Mouse (Mus musculus): ENCODE measurements at regions not wholly inside any gene's neighbourhood (a gene's known extent, or its start where the extent isn't known, plus 50 kb on each side); places are given as distances from the start of the nearest gene placed in this dataset.

- H3K27me3 ChIP-seq (replicated peaks; ENCODE audit: control insufficient read depth, insufficient read depth, low read length), result no peaks in the 10 kb centered on the region
- 86% methylated on average over 2 of the region's 2 CpGs for WGBS
- H3K4me2 ChIP-seq (ENCODE audit: low read length), result no peak overlapping the region
- no peaks in the 10 kb centered on the region for H3K9me3 ChIP-seq (replicated peaks; ENCODE audit: control insufficient read depth, low read length)
- no peaks in the 10 kb centered on the region for H3K36me3 ChIP-seq (ENCODE audit: control insufficient read depth, insufficient read depth, low read length)
- no peaks in the 10 kb centered on the region for H3K4me1 ChIP-seq (ENCODE audit: control insufficient read depth, insufficient read depth, low read length)
- no peak overlapping the region for H3K27ac ChIP-seq (ENCODE audit: low read depth, low read length)
- DNase-seq (ENCODE audit: low spot score) (no peak), ATAC-seq (no peak)
- H3K4me3 ChIP-seq (ENCODE audit: low read depth, low read length), result no peak overlapping the region
- H3K9ac ChIP-seq (ENCODE audit: low read length), result no peak overlapping the region
These were observed 261.8 kb downstream of the Tex13c3 start for GRCm38 (mm10) chrX:19219301-19219700.

DNA sequence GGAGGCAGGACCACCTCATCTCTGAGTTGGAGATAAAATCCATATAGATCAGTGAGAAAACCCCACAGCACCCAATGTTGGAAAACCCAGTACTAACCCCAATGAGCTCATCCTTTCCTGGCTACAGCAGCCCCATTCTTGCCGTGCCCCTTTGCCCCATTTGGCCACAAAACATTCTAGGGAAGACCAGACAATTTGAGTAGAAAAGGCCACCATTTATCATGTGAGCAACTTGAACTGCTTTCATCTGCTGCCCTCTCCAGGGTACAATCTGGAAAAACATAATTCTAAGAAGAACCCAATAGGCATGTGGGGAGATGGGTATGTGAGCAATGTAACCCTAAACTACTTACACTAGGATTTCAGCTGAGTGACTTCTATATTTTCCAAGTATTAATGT, 274.7 kb downstream of the Tex13c3 start:
- Histone ChIP-seq H3K9me3 (replicated peaks; ENCODE audit: control insufficient read depth, low read length) (no peaks in the 10 kb centered on the region), H3K4me2 (ENCODE audit: low read length) (no peak overlapping the region), H3K4me3 (ENCODE audit: low read depth, low read length) (no peak overlapping the region), H3K9ac (ENCODE audit: low read length) (no peak overlapping the region), H3K36me3 (ENCODE audit: control insufficient read depth, insufficient read depth, low read length) (no peaks in the 10 kb centered on the region), H3K4me1 (ENCODE audit: control insufficient read depth, insufficient read depth, low read length) (no peaks in the 10 kb centered on the region), H3K27me3 (replicated peaks; ENCODE audit: control insufficient read depth, insufficient read depth, low read length) (no peaks in the 10 kb centered on the region), H3K27ac (ENCODE audit: low read depth, low read length) (no peak overlapping the region)
- DNase-seq (ENCODE audit: low spot score) (no peak), ATAC-seq (no peak)
- WGBS, result 94% methylated on average over 1 of the region's 1 CpGs

DNA sequence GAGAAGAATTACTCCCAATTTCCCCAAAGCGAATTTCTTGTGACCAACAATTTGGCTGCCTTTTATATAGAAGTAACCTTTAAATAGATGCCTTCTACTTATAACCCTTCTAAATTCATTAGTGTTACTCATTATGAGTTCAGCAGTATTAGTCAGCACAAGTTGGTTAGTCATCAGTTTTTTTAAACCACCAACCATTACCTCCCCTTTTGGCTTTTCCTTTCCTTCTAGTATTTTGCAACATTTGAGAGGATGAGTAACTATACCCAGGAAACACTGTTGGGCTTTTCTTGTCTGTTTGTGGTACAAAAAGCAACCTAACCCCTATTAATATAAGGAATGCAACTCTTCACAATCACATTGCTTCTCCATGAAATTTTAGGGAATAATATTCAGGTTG, 278.6 kb downstream of the Tex13c3 start:
- Histone ChIP-seq H3K9ac (ENCODE audit: low read length) (no peak overlapping the region), H3K27me3 (replicated peaks; ENCODE audit: control insufficient read depth, insufficient read depth, low read length) (no peaks in the 10 kb centered on the region), H3K9me3 (replicated peaks; ENCODE audit: control insufficient read depth, low read length) (no peaks in the 10 kb centered on the region), H3K4me1 (ENCODE audit: control insufficient read depth, insufficient read depth, low read length) (no peaks in the 10 kb centered on the region), H3K4me3 (ENCODE audit: low read depth, low read length) (no peak overlapping the region), H3K27ac (ENCODE audit: low read depth, low read length) (no peak overlapping the region), H3K4me2 (ENCODE audit: low read length) (no peak overlapping the region), H3K36me3 (ENCODE audit: control insufficient read depth, insufficient read depth, low read length) (no peaks in the 10 kb centered on the region)
- WGBS, result 75% methylated on average over 1 of the region's 1 CpGs
- DNase-seq (ENCODE audit: low spot score) (no peak), ATAC-seq (no peak)

- no peaks in the 10 kb centered on the region for H3K27me3 ChIP-seq (replicated peaks; ENCODE audit: control insufficient read depth, insufficient read depth, low read length)
- 84% methylated on average over 1 of the region's 1 CpGs for WGBS
- DNase-seq (ENCODE audit: low spot score), result peak; percentile 1
These were observed 279.7 kb downstream of the Tex13c3 start for GRCm38 (mm10) chrX:19201383-19201782.

DNA sequence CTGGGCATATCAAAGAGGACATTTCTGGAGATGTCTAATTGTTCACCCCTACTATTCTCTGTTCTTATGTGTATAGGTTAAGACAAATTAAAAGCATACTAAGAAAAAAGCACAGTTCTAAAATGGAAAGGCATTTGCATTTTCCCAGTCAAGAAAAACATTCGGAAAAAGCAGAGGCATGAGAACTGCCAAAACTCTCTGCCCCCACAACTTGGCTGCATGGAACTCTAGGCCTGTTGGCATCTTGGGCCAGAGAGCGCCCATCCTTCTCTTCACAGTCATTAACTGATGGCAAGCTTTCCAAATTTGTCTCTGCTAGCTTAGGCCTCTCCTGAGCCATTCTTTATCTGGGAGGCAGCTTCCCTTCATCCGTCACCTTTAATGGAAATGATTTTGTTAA, 281.6 kb downstream of the Tex13c3 start:
- ATAC-seq (no peak), DNase-seq (ENCODE audit: low spot score) (no peak)
- Histone ChIP-seq H3K4me3 (ENCODE audit: low read depth, low read length) (no peak overlapping the region), H3K36me3 (ENCODE audit: control insufficient read depth, insufficient read depth, low read length) (no peaks in the 10 kb centered on the region), H3K4me1 (ENCODE audit: control insufficient read depth, insufficient read depth, low read length) (no peaks in the 10 kb centered on the region), H3K9me3 (replicated peaks; ENCODE audit: control insufficient read depth, low read length) (no peaks in the 10 kb centered on the region), H3K27me3 (replicated peaks; ENCODE audit: control insufficient read depth, insufficient read depth, low read length) (no peaks in the 10 kb centered on the region), H3K9ac (ENCODE audit: low read length) (no peak overlapping the region), H3K27ac (ENCODE audit: low read depth, low read length) (no peak overlapping the region), H3K4me2 (ENCODE audit: low read length) (no peak overlapping the region)
- 91% methylated on average over 3 of the region's 3 CpGs for WGBS

More at GRCm38 (mm10) chrX:19201383-19201782, 279.7 kb downstream of the Tex13c3 start:
- H3K9me3 ChIP-seq (replicated peaks; ENCODE audit: control insufficient read depth, low read length), result no peaks in the 10 kb centered on the region
- no peak overlapping the region for H3K9ac ChIP-seq (ENCODE audit: low read length)
- no peak overlapping the region for H3K27ac ChIP-seq (ENCODE audit: low read depth, low read length)
- H3K4me1 ChIP-seq (ENCODE audit: control insufficient read depth, insufficient read depth, low read length), result no peaks in the 10 kb centered on the region
- no peaks in the 10 kb centered on the region for H3K36me3 ChIP-seq (ENCODE audit: control insufficient read depth, insufficient read depth, low read length)
- H3K4me3 ChIP-seq (ENCODE audit: low read depth, low read length), result no peak overlapping the region
- ATAC-seq, result no peak
- H3K4me2 ChIP-seq (ENCODE audit: low read length), result no peak overlapping the region

DNA sequence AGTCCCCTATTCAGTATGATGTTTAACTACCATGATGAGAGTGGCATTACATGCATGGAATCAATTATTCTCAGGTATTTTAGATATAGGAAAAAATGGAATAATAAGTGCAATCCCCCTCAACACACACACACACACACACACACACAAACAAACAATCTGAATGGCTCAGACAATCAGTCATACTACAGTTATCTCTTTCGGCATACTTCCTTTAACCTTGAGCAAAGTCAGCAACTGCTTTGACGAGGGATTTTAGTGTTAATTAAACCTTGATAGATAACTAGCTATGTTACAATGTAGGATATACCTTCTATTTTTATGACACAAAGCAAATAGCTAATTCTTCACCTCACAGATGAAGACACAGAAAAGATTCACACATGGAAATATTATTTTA, 312.1 kb downstream of the Tex13c3 start:
- no peaks in the 10 kb centered on the region for H3K9me3 ChIP-seq (replicated peaks; ENCODE audit: control insufficient read depth, low read length)
- H3K4me2 ChIP-seq (ENCODE audit: low read length), result no peak overlapping the region
- H3K36me3 ChIP-seq (ENCODE audit: control insufficient read depth, insufficient read depth, low read length), result no peaks in the 10 kb centered on the region
- H3K9ac ChIP-seq (ENCODE audit: low read length), result no peak overlapping the region
- no peak overlapping the region for H3K4me3 ChIP-seq (ENCODE audit: low read depth, low read length)
- no peak overlapping the region for H3K27ac ChIP-seq (ENCODE audit: low read depth, low read length)
- no peak for ATAC-seq
- no peaks in the 10 kb centered on the region for H3K27me3 ChIP-seq (replicated peaks; ENCODE audit: control insufficient read depth, insufficient read depth, low read length)
- no peak for DNase-seq (ENCODE audit: low spot score)
- H3K4me1 ChIP-seq (ENCODE audit: control insufficient read depth, insufficient read depth, low read length), result no peaks in the 10 kb centered on the region
- WGBS, result 80% methylated on average over 2 of the region's 2 CpGs

DNA sequence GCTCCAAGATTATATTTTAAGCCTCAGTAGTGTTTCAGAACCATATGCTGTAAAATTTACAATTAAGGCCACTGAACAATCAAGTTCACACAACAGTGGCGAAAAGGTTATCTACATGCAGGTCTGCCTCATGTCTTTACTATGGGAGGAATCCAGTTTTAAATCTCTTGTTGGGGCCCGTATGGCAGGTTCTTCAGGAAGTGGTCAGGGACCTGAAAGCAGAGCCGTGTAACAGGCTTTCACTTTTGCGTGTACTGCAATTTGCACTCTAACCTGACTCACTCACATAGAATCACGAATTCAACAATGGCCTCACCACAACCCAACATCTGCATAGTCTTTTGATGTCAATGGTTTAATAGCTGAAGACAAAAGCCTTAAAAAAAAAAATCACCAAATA, 312.6 kb downstream of the Tex13c3 start:
- no peak overlapping the region for H3K4me3 ChIP-seq (ENCODE audit: low read depth, low read length)
- no peak overlapping the region for H3K4me2 ChIP-seq (ENCODE audit: low read length)
- H3K9me3 ChIP-seq (replicated peaks; ENCODE audit: control insufficient read depth, low read length), result no peaks in the 10 kb centered on the region
- H3K36me3 ChIP-seq (ENCODE audit: control insufficient read depth, insufficient read depth, low read length), result no peaks in the 10 kb centered on the region
- no peaks in the 10 kb centered on the region for H3K4me1 ChIP-seq (ENCODE audit: control insufficient read depth, insufficient read depth, low read length)
- no peak overlapping the region for H3K27ac ChIP-seq (ENCODE audit: low read depth, low read length)
- H3K9ac ChIP-seq (ENCODE audit: low read length), result no peak overlapping the region
- H3K27me3 ChIP-seq (replicated peaks; ENCODE audit: control insufficient read depth, insufficient read depth, low read length), result no peaks in the 10 kb centered on the region
- DNase-seq (ENCODE audit: low spot score), result no peak
- no peak for ATAC-seq
- 82% methylated on average over 5 of the region's 5 CpGs for WGBS

- Histone ChIP-seq H3K4me1 (ENCODE audit: control insufficient read depth, insufficient read depth, low read length) (no peaks in the 10 kb centered on the region), H3K27ac (ENCODE audit: low read depth, low read length) (no peak overlapping the region), H3K27me3 (replicated peaks; ENCODE audit: control insufficient read depth, insufficient read depth, low read length) (no peaks in the 10 kb centered on the region), H3K36me3 (ENCODE audit: control insufficient read depth, insufficient read depth, low read length) (no peaks in the 10 kb centered on the region), H3K9me3 (replicated peaks; ENCODE audit: control insufficient read depth, low read length) (no peaks in the 10 kb centered on the region), H3K4me3 (ENCODE audit: low read depth, low read length) (no peak overlapping the region), H3K9ac (ENCODE audit: low read length) (no peak overlapping the region), H3K4me2 (ENCODE audit: low read length) (no peak overlapping the region)
- ATAC-seq (peak; percentile 37; the same call in 1 of the 2 replicates), DNase-seq (ENCODE audit: low spot score) (peak; percentile 6)
- 58% methylated on average over 1 of the region's 1 CpGs for WGBS
These were observed 313.0 kb downstream of the Tex13c3 start for GRCm38 (mm10) chrX:19168111-19168510.

DNA sequence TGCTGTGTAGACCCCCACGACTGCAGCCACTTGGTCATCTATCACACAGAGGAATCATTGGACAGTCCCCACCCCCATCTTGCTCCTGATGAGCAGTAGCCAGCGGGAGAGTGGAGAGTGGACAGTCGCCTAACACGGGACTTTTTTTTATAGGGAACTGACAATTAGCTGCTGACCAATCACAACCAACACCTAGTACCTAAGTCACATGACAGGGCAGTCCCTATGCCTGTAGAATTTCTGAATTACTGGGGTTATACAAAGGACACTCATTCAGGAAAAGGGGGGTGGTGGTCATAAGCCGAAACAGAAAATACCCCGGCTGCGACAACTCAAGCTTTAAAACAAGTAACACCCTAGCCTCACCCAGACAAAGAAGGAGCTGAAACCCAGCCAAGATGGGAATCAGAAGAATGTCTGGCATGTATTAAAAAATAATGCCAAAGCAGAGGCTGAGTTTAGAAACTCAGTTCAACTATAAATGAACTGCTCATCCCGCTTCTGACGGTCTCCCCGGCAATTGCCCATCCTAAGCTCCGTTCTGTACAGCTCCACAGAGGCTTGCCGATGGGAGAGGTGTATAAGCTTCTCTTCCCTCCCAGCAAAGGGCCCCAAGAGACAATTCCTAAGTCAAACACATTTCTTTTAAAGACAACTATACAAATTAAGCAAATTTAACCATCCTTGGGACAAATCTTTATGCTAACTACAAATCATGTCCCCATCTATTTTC, 313.8 kb downstream of the Tex13c3 start:
- DNase-seq (ENCODE audit: low spot score), result peak; percentile 22
- Histone ChIP-seq H3K27me3 (replicated peaks; ENCODE audit: control insufficient read depth, insufficient read depth, low read length) (no peaks in the 10 kb centered on the region), H3K9me3 (replicated peaks; ENCODE audit: control insufficient read depth, low read length) (no peaks in the 10 kb centered on the region), H3K4me2 (ENCODE audit: low read length) (peak overlapping the region; percentile 42), H3K27ac (ENCODE audit: low read depth, low read length) (no peak overlapping the region), H3K9ac (ENCODE audit: low read length) (0 out of 2 replicates have a peak overlapping the region, but pooled peaks have one; percentile 13), H3K4me3 (ENCODE audit: low read depth, low read length) (peak overlapping the region; percentile 18), H3K4me1 (ENCODE audit: control insufficient read depth, insufficient read depth, low read length) (no peaks in the 10 kb centered on the region), H3K36me3 (ENCODE audit: control insufficient read depth, insufficient read depth, low read length) (no peaks in the 10 kb centered on the region)
- peak; percentile 79 for ATAC-seq
- WGBS, result 59% methylated on average over 12 of the region's 12 CpGs

Data from forebrain, embryonic 14.5 days (tissue).